Mouse (Mus musculus) kidney, embryonic 14.5 days (tissue): Measurements from ENCODE around the gene Dgke. TPM values are rescaled to one million over a fixed set of nuclear protein-coding genes. Genes with fewer than 3 reads are reported as not detected.
"Not testable (repeated sequence)": the region's sequence is repeated elsewhere in the genome, so short reads cannot be mapped to it uniquely, and the experiment has no call there.

Experiments used
- ATAC-seq: fragments of 200-750 bp; cut with Nextera tagmentation; 2 replicates; pipeline ENCODE4 v1.8.0; 2017; ENCODE audit warnings: moderate number of reproducible peaks, mild to moderate bottlenecking, moderate TSS enrichment, moderate library complexity; ENCODE audit not compliant: low FRiP score, low TSS enrichment
- H3K27ac ChIP-seq: fragments of 300-500 bp; sonication (generic); 2 replicates; pipeline ENCODE4 v1.5.1; 2014; ENCODE audit warnings: low read depth, mild to moderate bottlenecking, low read length, moderate library complexity, mixed read lengths
- H3K27me3 ChIP-seq: fragments of 300-500 bp; sonication (generic); 2 replicates; pipeline ENCODE4 v1.6.1; 2014; ENCODE audit warnings: mild to moderate bottlenecking, low read length; ENCODE audit not compliant: control insufficient read depth, insufficient read depth
- H3K36me3 ChIP-seq: fragments of 300-500 bp; sonication (generic); 2 replicates; pipeline ENCODE4 v1.6.1; 2014; ENCODE audit warnings: low read length, mixed read lengths; ENCODE audit not compliant: control insufficient read depth, insufficient read depth
- H3K4me1 ChIP-seq: fragments of 300-500 bp; sonication (generic); 2 replicates; pipeline ENCODE4 v1.6.1; 2014; ENCODE audit warnings: low read length, mixed read lengths; ENCODE audit not compliant: control insufficient read depth, insufficient read depth
- H3K4me2 ChIP-seq: fragments of 300-500 bp; sonication (generic); replicated peaks from 2 replicates; pipeline ENCODE4 v1.6.1; 2014; ENCODE audit warnings: low read depth, mild to moderate bottlenecking, low read length
- H3K4me3 ChIP-seq: fragments of 300-500 bp; sonication (generic); 2 replicates; pipeline ENCODE4 v1.5.1; 2014; ENCODE audit warnings: mild to moderate bottlenecking, low read length
- H3K9ac ChIP-seq: fragments of 300-500 bp; sonication (generic); 2 replicates; pipeline ENCODE4 v1.6.1; 2014; ENCODE audit warnings: low read depth, mild to moderate bottlenecking, low read length, moderate library complexity
- H3K9me3 ChIP-seq: fragments of 300-500 bp; sonication (generic); 2 replicates; pipeline ENCODE4 v1.6.1; 2016; ENCODE audit warnings: low read length; ENCODE audit not compliant: control insufficient read depth
- WGBS: fragments of 180-500 bp; shearing (Covaris S2); extraction: QIAGEN DNeasy Blood & Tissue Kit; methylation state at CpG from one replicate; pipeline ENCODE4 v1.1.7; 2014; 5-methylcytosine and 5-hydroxymethylcytosine counted together
- polyA plus RNA-seq: library from polyadenylated mRNA; unstranded; fragments of >200 nt; fragmentation: Nextera tagmentation; extraction: Ambion mirVana; gene quantifications from 2 replicates; pipeline ENCODE4 v1.2.1, GENCODE M21; 2014

Gene Dgke
- polyA plus RNA-seq, 1 experiment from 2014 or later = 5.3 TPM

DNA sequence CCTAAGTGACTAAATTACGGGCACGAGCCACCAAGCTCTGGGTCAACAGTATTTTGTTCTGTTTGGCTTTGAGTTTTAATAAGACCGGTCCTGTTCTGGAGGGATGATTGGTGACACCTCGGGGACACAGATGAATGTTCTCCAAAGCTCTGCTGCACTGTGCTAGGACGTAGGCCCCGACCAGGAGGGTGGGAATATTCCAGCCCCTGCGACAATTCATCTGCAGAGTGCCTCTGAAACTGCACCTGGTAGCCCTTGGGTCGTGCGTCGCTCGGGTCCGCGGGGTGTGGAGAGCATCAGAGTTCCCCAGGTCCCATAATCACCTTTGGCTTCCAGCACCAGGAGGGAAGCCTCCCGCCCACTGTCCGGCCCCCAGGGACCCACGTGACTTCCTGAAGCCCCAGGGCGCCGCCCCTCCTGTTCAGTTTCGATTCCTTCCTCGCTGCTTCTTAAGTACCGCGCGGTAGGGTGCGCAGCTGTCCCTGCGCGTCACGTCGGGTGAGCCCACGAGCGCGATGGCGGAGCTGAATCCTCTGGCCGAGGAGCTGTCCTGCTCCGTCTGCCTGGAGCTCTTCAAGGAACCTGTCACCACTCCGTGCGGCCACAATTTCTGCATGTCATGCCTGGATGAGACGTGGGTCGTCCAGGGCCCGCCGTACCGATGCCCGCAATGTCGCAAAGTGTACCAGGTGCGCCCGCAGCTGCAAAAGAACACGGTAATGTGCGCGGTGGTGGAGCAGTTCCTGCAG, 67.5 kb downstream of the Dgke start, which contains the start of gene Trim25:
TSS of gene Trim25 (plus strand) at position 403 of the 749 bp plus-strand sequence.
- Histone ChIP-seq H3K9ac (peak within 1 kb of the TSS; percentile 61), H3K4me1 (peaks cover 10% of the 10 kb centered on the region; the same call in 1 of the 2 replicates), H3K4me3 (peak within 1 kb of the TSS; percentile 45), H3K27ac (no peak within 1 kb of the TSS; the same call in 1 of the 2 replicates), H3K36me3 (no peaks in the 10 kb centered on the region), H3K4me2 (peak within 1 kb of the TSS; percentile 43), H3K9me3 (no peaks in the 10 kb centered on the region), H3K27me3 (no peaks in the 10 kb centered on the region)
- WGBS = 3% methylated on average over 48 of the region's 48 CpGs
- peak; percentile 90 for ATAC-seq

GRCm38 (mm10) chr11:88998406-88998805, 68.2 kb downstream of the Dgke start:
- Histone ChIP-seq H3K4me3 (no peak overlapping the region; the same call in 1 of the 2 replicates), H3K27ac (no peak overlapping the region), H3K4me1 (peaks cover 10% of the 10 kb centered on the region; the same call in 1 of the 2 replicates), H3K36me3 (no peaks in the 10 kb centered on the region), H3K9me3 (no peaks in the 10 kb centered on the region), H3K9ac (no peak overlapping the region), H3K27me3 (no peaks in the 10 kb centered on the region), H3K4me2 (no peak overlapping the region)
- WGBS = 32% methylated on average over 3 of the region's 3 CpGs
- ATAC-seq = no peak

GRCm38 (mm10) chr11:88997343-88997742, 69.3 kb downstream of the Dgke start:
- not testable (repeated sequence) for H3K36me3 ChIP-seq, ATAC-seq, H3K27ac ChIP-seq, H3K9ac ChIP-seq, H3K4me3 ChIP-seq, H3K4me1 ChIP-seq, H3K9me3 ChIP-seq, H3K4me2 ChIP-seq, H3K27me3 ChIP-seq
- 91% methylated on average over 5 of the region's 5 CpGs for WGBS

DNA sequence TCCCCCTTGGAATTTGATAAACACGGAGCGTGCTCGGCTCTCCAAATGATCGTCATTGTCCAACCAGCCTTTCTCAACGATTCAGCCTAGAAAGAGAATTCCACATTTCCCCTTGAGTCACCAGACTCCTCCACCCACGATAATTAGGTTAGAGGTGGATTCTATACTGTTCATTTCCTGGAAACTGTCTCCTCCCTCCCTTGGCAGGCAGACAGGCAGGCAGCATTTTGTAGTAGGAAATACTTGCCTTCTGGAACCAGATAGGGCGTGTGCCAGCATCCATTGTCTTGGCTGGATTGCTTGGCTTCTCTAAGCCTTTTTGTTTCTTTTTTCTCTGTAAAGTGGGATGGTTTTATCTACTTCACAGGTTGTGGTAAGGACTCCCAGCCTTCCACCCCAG, 70.2 kb downstream of the Dgke start:
- Histone ChIP-seq H3K4me1 (peaks cover 4% of the 10 kb centered on the region; the same call in 1 of the 2 replicates), H3K36me3 (peaks cover under 1% of the 10 kb centered on the region; the same call in 1 of the 2 replicates), H3K4me3 (no peak overlapping the region), H3K9ac (no peak overlapping the region), H3K9me3 (no peaks in the 10 kb centered on the region), H3K4me2 (no peak overlapping the region), H3K27ac (no peak overlapping the region), H3K27me3 (no peaks in the 10 kb centered on the region)
- WGBS = 73% methylated on average over 7 of the region's 7 CpGs
- no peak for ATAC-seq

- no peak for ATAC-seq
- WGBS = 87% methylated on average over 2 of the region's 2 CpGs
- H3K4me2 ChIP-seq = no peak overlapping the region
- H3K4me1 ChIP-seq = peaks cover 4% of the 10 kb centered on the region; the same call in 1 of the 2 replicates
- H3K36me3 ChIP-seq = peaks cover 8% of the 10 kb centered on the region
- H3K9me3 ChIP-seq = no peaks in the 10 kb centered on the region
- H3K27me3 ChIP-seq = no peaks in the 10 kb centered on the region
- H3K9ac ChIP-seq = no peak overlapping the region
- no peak overlapping the region for H3K4me3 ChIP-seq
- no peak overlapping the region for H3K27ac ChIP-seq
Observed at GRCm38 (mm10) chr11:88995616-88996015, 71.0 kb downstream of the Dgke start.

GRCm38 (mm10) chr11:88994492-88994891, 72.2 kb downstream of the Dgke start:
- peaks cover 11% of the 10 kb centered on the region for H3K36me3 ChIP-seq
- no peak overlapping the region for H3K9ac ChIP-seq
- H3K27me3 ChIP-seq = no peaks in the 10 kb centered on the region
- H3K9me3 ChIP-seq = no peaks in the 10 kb centered on the region
- H3K4me1 ChIP-seq = peaks cover 4% of the 10 kb centered on the region; the same call in 1 of the 2 replicates
- H3K27ac ChIP-seq = no peak overlapping the region
- no peak overlapping the region for H3K4me2 ChIP-seq
- H3K4me3 ChIP-seq = no peak overlapping the region
- ATAC-seq = no peak
- 86% methylated on average over 7 of the region's 7 CpGs for WGBS

DNA sequence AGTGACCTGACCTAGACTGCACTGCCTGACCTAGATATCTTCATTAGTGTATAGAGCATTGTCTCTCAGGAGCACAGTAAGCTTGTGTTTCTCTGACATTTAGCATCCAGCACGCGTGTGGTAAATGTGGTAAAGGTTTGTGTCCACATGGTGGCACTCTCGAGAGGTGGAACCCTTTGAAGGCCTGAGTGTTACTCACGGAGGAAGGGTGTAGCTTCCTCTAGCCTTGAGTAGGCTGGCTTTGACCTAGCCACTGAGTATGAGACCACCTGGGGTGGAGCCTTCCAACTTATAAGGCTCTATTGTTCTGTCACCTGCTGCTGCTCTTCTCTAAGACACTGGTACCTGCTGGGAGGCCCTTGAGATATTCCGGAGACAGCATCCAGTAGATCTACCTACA, 73.0 kb downstream of the Dgke start:
- no peak overlapping the region for H3K4me2 ChIP-seq
- WGBS = 20% methylated on average over 5 of the region's 5 CpGs
- H3K4me1 ChIP-seq = no peaks in the 10 kb centered on the region
- peak; percentile 61; the same call in 1 of the 2 replicates for ATAC-seq
- no peak overlapping the region for H3K9ac ChIP-seq
- H3K9me3 ChIP-seq = no peaks in the 10 kb centered on the region
- no peak overlapping the region for H3K4me3 ChIP-seq
- H3K27me3 ChIP-seq = no peaks in the 10 kb centered on the region
- peaks cover 11% of the 10 kb centered on the region for H3K36me3 ChIP-seq
- no peak overlapping the region for H3K27ac ChIP-seq

DNA sequence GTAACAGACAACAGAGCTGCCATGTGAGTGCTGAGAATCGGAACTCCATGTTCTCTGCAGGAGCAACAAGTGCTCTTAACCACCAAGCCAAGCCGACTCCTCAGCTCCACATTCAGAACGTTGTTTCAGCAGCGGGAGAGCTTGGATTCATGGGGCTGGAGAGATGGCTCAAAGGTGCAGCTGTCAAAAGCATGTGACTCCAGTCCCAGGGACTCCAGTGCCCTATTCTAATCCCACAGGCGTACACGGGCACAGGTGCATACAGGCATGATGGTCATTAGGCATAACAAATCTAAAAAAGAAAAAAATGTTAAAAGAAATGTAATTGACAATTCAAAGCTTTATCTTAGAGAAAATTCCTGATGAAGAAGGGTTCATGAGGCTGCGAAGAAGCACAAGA, 73.5 kb downstream of the Dgke start:
- Histone ChIP-seq H3K4me3 (no peak overlapping the region), H3K27me3 (no peaks in the 10 kb centered on the region), H3K4me1 (no peaks in the 10 kb centered on the region), H3K27ac (no peak overlapping the region), H3K9ac (no peak overlapping the region), H3K9me3 (no peaks in the 10 kb centered on the region), H3K4me2 (no peak overlapping the region), H3K36me3 (peaks cover 11% of the 10 kb centered on the region)
- 59% methylated on average over 7 of the region's 7 CpGs for WGBS
- ATAC-seq = no peak

DNA sequence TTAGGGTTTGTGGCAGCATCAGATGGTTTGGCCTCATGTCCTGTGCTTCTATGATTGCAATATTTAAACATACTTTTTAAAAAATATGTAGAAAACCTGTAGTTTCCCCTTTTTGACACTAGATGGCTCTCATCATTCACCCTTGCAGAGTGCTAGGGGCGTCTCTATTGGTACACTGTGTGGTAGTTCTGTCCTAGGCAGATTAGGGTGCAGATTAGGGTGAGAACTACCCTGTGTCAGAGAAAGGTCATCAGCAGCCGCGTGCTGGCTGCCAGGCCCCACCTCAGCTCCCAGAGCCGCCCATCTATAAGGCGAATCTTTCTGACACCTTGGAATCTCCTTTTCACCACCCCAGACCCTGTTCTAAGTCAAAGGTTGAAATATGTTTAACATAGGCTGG, 77.1 kb downstream of the Dgke start:
- ATAC-seq = no peak
- no peaks in the 10 kb centered on the region for H3K27me3 ChIP-seq
- H3K9ac ChIP-seq = no peak overlapping the region
- 77% methylated on average over 5 of the region's 5 CpGs for WGBS
- no peaks in the 10 kb centered on the region for H3K4me1 ChIP-seq
- no peak overlapping the region for H3K4me2 ChIP-seq
- no peaks in the 10 kb centered on the region for H3K9me3 ChIP-seq
- H3K36me3 ChIP-seq = peaks cover 30% of the 10 kb centered on the region
- H3K4me3 ChIP-seq = no peak overlapping the region
- H3K27ac ChIP-seq = no peak overlapping the region
